Mouse (Mus musculus) liver, postnatal 0 days (tissue): ENCODE measurements around the gene Agbl1.

ENCODE experiments used
- CTCF ChIP-seq: sonication (generic); IDR thresholded peaks from 2 replicates; pipeline ENCODE4 v1.5.1; 2016; ENCODE audit warnings: antibody characterized with exemption, low read depth
- EP300 ChIP-seq: IDR thresholded peaks from 2 replicates; pipeline ENCODE4 v1.6.1; 2016; ENCODE audit warnings: antibody characterized with exemption, low read depth, mild to moderate bottlenecking

DNA sequence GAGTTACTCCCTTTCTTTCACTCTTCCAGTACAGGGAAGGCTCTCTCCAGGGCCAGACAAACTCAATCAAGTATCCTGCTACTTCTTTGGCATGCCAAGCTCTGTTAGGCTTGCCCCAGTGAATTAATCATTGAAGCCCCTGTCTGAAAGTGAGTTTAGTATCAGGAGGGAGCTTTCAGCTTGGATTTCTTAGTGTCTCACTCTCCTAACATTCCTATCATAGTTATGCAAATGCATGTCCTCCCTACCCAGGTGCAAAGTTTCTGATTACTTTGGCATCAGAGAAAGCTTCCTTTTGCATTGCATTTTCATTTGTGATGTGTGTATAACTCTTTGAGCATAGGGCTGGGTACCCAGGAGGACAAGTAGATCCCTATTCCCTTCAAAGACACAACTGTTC lies 399.8 kb downstream of the Agbl1 start:
- TF ChIP-seq EP300 (no peak), CTCF (no peak)
